Mouse (Mus musculus): Measurements from ENCODE around the gene Tmem106a. TPM values are rescaled to one million over a fixed set of nuclear protein-coding genes. Genes with fewer than 3 reads are reported as not detected.
"Not testable (repeated sequence)": the region's sequence is repeated elsewhere in the genome, so short reads cannot be mapped to it uniquely, and the experiment has no call there.

The Tmem106a gene
- polyA plus RNA-seq, 1 experiment from 2014 or later = 3.2 TPM

DNA sequence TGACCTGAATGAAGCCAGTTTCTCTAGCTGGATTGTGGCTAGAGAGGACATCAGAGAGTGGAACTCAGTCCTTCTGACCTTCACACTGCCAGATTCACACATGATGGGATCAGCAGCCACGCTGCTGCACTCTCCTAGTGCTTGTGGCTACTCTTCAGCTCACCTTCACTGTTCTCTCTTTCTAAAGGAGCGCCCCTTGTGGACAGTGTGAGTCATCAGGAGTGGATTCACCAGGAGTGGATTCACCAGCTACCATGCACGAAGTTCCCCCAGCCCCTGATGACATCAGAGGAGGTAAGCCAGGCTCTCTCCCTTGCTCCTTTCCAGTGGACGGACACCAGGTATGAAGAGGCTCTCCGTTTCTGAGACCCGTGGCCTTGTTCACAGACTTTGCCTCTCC is 5.9 kb upstream of the Tmem106a start:
- H3K27me3 ChIP-seq = no peaks in the 10 kb centered on the region
- H3K27ac ChIP-seq = no peak overlapping the region
- H3K4me1 ChIP-seq = no peaks in the 10 kb centered on the region
- peaks cover 95% of the 10 kb centered on the region for H3K36me3 ChIP-seq
- no peak overlapping the region for H3K9ac ChIP-seq
- no peak for ATAC-seq (ENCODE audit: low FRiP score, low read depth)
- no peak overlapping the region for H3K4me2 ChIP-seq (replicated peaks)
- 79% methylated on average over 6 of the region's 6 CpGs for WGBS
- H3K4me3 ChIP-seq = no peak overlapping the region
- H3K9me3 ChIP-seq = no peaks in the 10 kb centered on the region

- H3K27ac ChIP-seq = no peak overlapping the region
- H3K27me3 ChIP-seq = no peaks in the 10 kb centered on the region
- H3K9me3 ChIP-seq = no peaks in the 10 kb centered on the region
- H3K4me2 ChIP-seq (replicated peaks) = no peak overlapping the region
- peaks cover 48% of the 10 kb centered on the region for H3K36me3 ChIP-seq
- no peak overlapping the region for H3K4me3 ChIP-seq
- peaks cover 9% of the 10 kb centered on the region for H3K4me1 ChIP-seq
- WGBS = 71% methylated on average over 6 of the region's 6 CpGs
- ATAC-seq (ENCODE audit: low FRiP score, low read depth) = no peak
- no peak overlapping the region for H3K9ac ChIP-seq
Observed at GRCm38 (mm10) chr11:101581081-101581764, 819 bp upstream of the Tmem106a start.

DNA sequence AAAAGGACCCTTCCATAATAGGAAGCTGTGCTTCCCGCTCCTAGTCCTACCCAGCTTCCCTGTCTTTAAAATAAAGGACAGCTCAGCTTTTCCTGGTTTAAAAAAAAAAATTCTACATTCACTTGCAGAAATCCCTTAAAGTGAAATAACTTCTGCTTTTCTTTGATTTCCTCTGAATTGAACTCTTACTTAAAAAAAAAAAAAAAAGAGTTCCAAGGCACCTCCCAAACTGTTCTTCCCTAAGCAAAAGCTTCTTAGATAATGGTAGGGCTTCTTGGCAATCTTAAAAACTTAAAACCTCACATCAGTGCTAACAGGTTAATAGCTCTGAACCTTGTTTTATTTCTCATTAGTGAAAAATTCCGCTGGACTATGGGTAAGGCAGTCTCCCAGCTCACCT is 1.2 kb downstream of the Tmem106a start:
- Histone ChIP-seq H3K36me3 (peaks cover 33% of the 10 kb centered on the region), H3K4me1 (peaks cover 9% of the 10 kb centered on the region), H3K9me3 (no peaks in the 10 kb centered on the region), H3K27me3 (no peaks in the 10 kb centered on the region), H3K4me3 (no peak overlapping the region), H3K27ac (no peak overlapping the region), H3K4me2 (replicated peaks) (no peak overlapping the region), H3K9ac (no peak overlapping the region)
- WGBS = 89% methylated on average over 2 of the region's 2 CpGs
- no peak for ATAC-seq (ENCODE audit: low FRiP score, low read depth)

- 96% methylated on average over 1 of the region's 1 CpGs for WGBS
- not testable (repeated sequence) for ATAC-seq (ENCODE audit: low FRiP score, low read depth); H3K9ac ChIP-seq; H3K4me1 ChIP-seq; H3K4me2 ChIP-seq (replicated peaks); H3K9me3 ChIP-seq; H3K27me3 ChIP-seq; H3K4me3 ChIP-seq; H3K27ac ChIP-seq
- peaks cover 17% of the 10 kb centered on the region for H3K36me3 ChIP-seq
Observed at GRCm38 (mm10) chr11:101585031-101585430, 3.0 kb downstream of the Tmem106a start.

DNA sequence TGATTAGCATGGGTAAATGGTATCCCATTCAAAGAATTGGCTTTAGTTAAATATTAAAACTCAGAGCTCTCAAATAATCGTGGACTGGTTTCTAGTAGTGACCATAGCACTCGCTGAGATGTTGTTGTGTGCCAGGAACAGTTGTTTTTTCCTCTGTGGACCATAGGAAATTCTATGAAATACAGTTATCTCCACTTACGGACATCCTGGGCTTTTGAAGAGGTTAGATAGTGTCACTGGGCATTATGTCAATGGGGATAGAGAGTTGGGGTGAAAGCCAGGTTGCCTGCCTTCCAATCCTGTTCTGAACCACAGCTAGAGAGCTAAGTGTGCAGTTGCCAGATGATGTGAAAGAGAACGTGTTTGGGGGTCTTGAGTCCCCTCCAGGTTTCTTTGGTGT is 3.8 kb downstream of the Tmem106a start:
- WGBS = 82% methylated on average over 4 of the region's 4 CpGs
- no peaks in the 10 kb centered on the region for H3K27me3 ChIP-seq
- peaks cover 9% of the 10 kb centered on the region; the same call in 1 of the 2 replicates for H3K36me3 ChIP-seq
- H3K4me1 ChIP-seq = peaks cover 9% of the 10 kb centered on the region
- no peak for ATAC-seq (ENCODE audit: low FRiP score, low read depth)
- no peak overlapping the region for H3K4me3 ChIP-seq
- no peak overlapping the region for H3K9ac ChIP-seq
- no peak overlapping the region for H3K27ac ChIP-seq
- H3K9me3 ChIP-seq = no peaks in the 10 kb centered on the region
- H3K4me2 ChIP-seq (replicated peaks) = no peak overlapping the region

- Histone ChIP-seq H3K27ac (no peak overlapping the region), H3K27me3 (no peaks in the 10 kb centered on the region), H3K4me3 (no peak overlapping the region), H3K9me3 (no peaks in the 10 kb centered on the region), H3K36me3 (peaks cover 8% of the 10 kb centered on the region; the same call in 1 of the 2 replicates), H3K9ac (no peak overlapping the region), H3K4me1 (no peaks in the 10 kb centered on the region), H3K4me2 (replicated peaks) (no peak overlapping the region)
- 84% methylated on average over 10 of the region's 10 CpGs for WGBS
- no peak for ATAC-seq (ENCODE audit: low FRiP score, low read depth)
Observed at GRCm38 (mm10) chr11:101587676-101588075, 5.6 kb downstream of the Tmem106a start.

- ATAC-seq (ENCODE audit: low FRiP score, low read depth) = no peak
- H3K27ac ChIP-seq = no peak overlapping the region
- H3K27me3 ChIP-seq = no peaks in the 10 kb centered on the region
- WGBS = 91% methylated on average over 7 of the region's 7 CpGs
- no peak overlapping the region for H3K4me3 ChIP-seq
- H3K9ac ChIP-seq = no peak overlapping the region
- peaks cover 8% of the 10 kb centered on the region; the same call in 1 of the 2 replicates for H3K36me3 ChIP-seq
- H3K4me1 ChIP-seq = no peaks in the 10 kb centered on the region
- no peak overlapping the region for H3K4me2 ChIP-seq (replicated peaks)
- no peaks in the 10 kb centered on the region for H3K9me3 ChIP-seq
Observed at GRCm38 (mm10) chr11:101588868-101589267, 6.8 kb downstream of the Tmem106a start.

GRCm38 (mm10) chr11:101589444-101589843 is 7.4 kb downstream of the Tmem106a start:
- Histone ChIP-seq H3K4me2 (replicated peaks) (no peak overlapping the region), H3K4me1 (no peaks in the 10 kb centered on the region), H3K9me3 (no peaks in the 10 kb centered on the region), H3K9ac (no peak overlapping the region), H3K4me3 (no peak overlapping the region), H3K36me3 (peaks cover 8% of the 10 kb centered on the region; the same call in 1 of the 2 replicates), H3K27ac (no peak overlapping the region), H3K27me3 (no peaks in the 10 kb centered on the region)
- WGBS = 31% methylated on average over 5 of the region's 5 CpGs
- no peak for ATAC-seq (ENCODE audit: low FRiP score, low read depth)

- Histone ChIP-seq H3K4me3 (no peak overlapping the region), H3K27me3 (no peaks in the 10 kb centered on the region), H3K4me1 (no peaks in the 10 kb centered on the region), H3K36me3 (0 out of 2 replicates have a peak, but pooled peaks cover 8% of the 10 kb centered on the region), H3K4me2 (replicated peaks) (no peak overlapping the region), H3K27ac (no peak overlapping the region), H3K9ac (no peak overlapping the region), H3K9me3 (no peaks in the 10 kb centered on the region)
- 73% methylated on average over 12 of the region's 12 CpGs for WGBS
- no peak for ATAC-seq (ENCODE audit: low FRiP score, low read depth)
Observed at GRCm38 (mm10) chr11:101589989-101590624, 8.1 kb downstream of the Tmem106a start.

GRCm38 (mm10) chr11:101599156-101599555 is 17.1 kb downstream of the Tmem106a start, which contains the start of gene Gm11634:
Gene Gm11634, minus strand, starts transcription at chr11:101599256.
- Histone ChIP-seq H3K27ac (no peak within 1 kb of the TSS), H3K4me2 (replicated peaks) (no peak within 1 kb of the TSS), H3K36me3 (no peaks in the 10 kb centered on the region), H3K4me1 (no peaks in the 10 kb centered on the region), H3K9ac (no peak within 1 kb of the TSS), H3K4me3 (no peak within 1 kb of the TSS), H3K27me3 (no peaks in the 10 kb centered on the region), H3K9me3 (no peaks in the 10 kb centered on the region)
- 76% methylated on average over 6 of the region's 6 CpGs for WGBS
- ATAC-seq (ENCODE audit: low FRiP score, low read depth) = no peak

GRCm38 (mm10) chr11:101602491-101602890 is 20.4 kb downstream of the Tmem106a start:
- H3K27me3 ChIP-seq = no peaks in the 10 kb centered on the region
- H3K4me2 ChIP-seq (replicated peaks) = no peak overlapping the region
- no peak for ATAC-seq (ENCODE audit: low FRiP score, low read depth)
- H3K4me3 ChIP-seq = no peak overlapping the region
- H3K4me1 ChIP-seq = no peaks in the 10 kb centered on the region
- 12% methylated on average over 3 of the region's 3 CpGs for WGBS
- H3K36me3 ChIP-seq = no peaks in the 10 kb centered on the region
- H3K9ac ChIP-seq = no peak overlapping the region
- no peak overlapping the region for H3K27ac ChIP-seq
- H3K9me3 ChIP-seq = no peaks in the 10 kb centered on the region

DNA sequence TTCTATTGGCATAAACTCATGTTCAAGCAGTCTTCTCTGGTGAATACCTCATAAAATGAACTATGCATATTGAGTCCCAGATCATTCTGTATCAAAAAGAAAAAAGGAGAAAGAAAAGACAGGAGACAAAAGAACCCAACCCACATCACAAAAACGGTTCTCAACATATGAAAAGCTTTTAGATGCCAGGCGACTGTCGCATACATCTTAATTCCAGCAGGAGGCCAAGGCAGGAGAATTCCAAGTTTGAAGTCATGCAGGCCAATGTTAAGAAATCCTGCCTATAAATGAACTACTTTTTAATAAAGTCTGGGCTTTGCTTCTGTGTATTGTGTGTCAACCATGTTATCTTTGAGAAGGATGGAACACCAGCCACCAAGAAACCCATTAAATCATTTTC is 22.1 kb downstream of the Tmem106a start:
- H3K27me3 ChIP-seq = no peaks in the 10 kb centered on the region
- H3K4me1 ChIP-seq = no peaks in the 10 kb centered on the region
- ATAC-seq (ENCODE audit: low FRiP score, low read depth) = no peak
- no peaks in the 10 kb centered on the region for H3K36me3 ChIP-seq
- H3K9ac ChIP-seq = no peak overlapping the region
- 5% methylated on average over 3 of the region's 3 CpGs for WGBS
- H3K4me2 ChIP-seq (replicated peaks) = peak overlapping the region; percentile 56
- no peak overlapping the region for H3K27ac ChIP-seq
- no peaks in the 10 kb centered on the region for H3K9me3 ChIP-seq
- H3K4me3 ChIP-seq = peak overlapping the region; percentile 25; the same call in 1 of the 2 replicates

All from limb, embryonic 13.5 days (tissue).